Mouse (Mus musculus) testis, postnatal 10 days (tissue): ENCODE data around the gene Nmur1.
"Not testable (repeated sequence)": the region's sequence is repeated elsewhere in the genome, so short reads cannot be mapped to it uniquely, and the experiment has no call there.

ENCODE experiments used
- DNase-seq: peaks from one replicate; pipeline ENCODE4 v3.0.0; 2021; ENCODE audit warnings: low spot score

Nmur1 gene

GRCm38 (mm10) chr1:86358906-86359797 lies 66.9 kb downstream of the Nmur1 start, which contains the start of gene Ncl:
Ncl (minus strand) TSS chr1:86359400.
- DNase-seq: peak; percentile 98

- DNase-seq: no peak
Observed at GRCm38 (mm10) chr1:86358229-86358905, 67.7 kb downstream of the Nmur1 start.

- no peak for DNase-seq
Observed at GRCm38 (mm10) chr1:86354186-86354585, 71.8 kb downstream of the Nmur1 start.

- DNase-seq: no peak
Observed at GRCm38 (mm10) chr1:86350576-86350975, 75.5 kb downstream of the Nmur1 start.

GRCm38 (mm10) chr1:86349696-86350095 lies 76.3 kb downstream of the Nmur1 start:
- no peak for DNase-seq

- no peak for DNase-seq
Observed at GRCm38 (mm10) chr1:86349201-86349600, 76.8 kb downstream of the Nmur1 start.

- DNase-seq: no peak
Observed at GRCm38 (mm10) chr1:86348801-86349200, 77.2 kb downstream of the Nmur1 start.

- no peak for DNase-seq
Observed at GRCm38 (mm10) chr1:86348083-86348482, 77.9 kb downstream of the Nmur1 start.

- DNase-seq: no peak
Observed at GRCm38 (mm10) chr1:86347716-86348045, 78.3 kb downstream of the Nmur1 start.

- DNase-seq: no peak
Observed at GRCm38 (mm10) chr1:86346851-86347715, 78.9 kb downstream of the Nmur1 start.

- no peak for DNase-seq
Observed at GRCm38 (mm10) chr1:86345956-86346355, 80.1 kb downstream of the Nmur1 start.

- no peak for DNase-seq
Observed at GRCm38 (mm10) chr1:86345069-86345468, 81.0 kb downstream of the Nmur1 start.

- DNase-seq: no peak
Observed at GRCm38 (mm10) chr1:86343969-86344861, 81.8 kb downstream of the Nmur1 start.

GRCm38 (mm10) chr1:86343087-86343645 lies 82.9 kb downstream of the Nmur1 start:
- DNase-seq: no peak

GRCm38 (mm10) chr1:86342371-86342770 lies 83.7 kb downstream of the Nmur1 start:
- DNase-seq: no peak

- not testable (repeated sequence) for DNase-seq
Observed at GRCm38 (mm10) chr1:86341096-86341495, 84.9 kb downstream of the Nmur1 start.

- peak; percentile 88 for DNase-seq
Observed at GRCm38 (mm10) chr1:86339156-86339812, 86.7 kb downstream of the Nmur1 start.

GRCm38 (mm10) chr1:86336330-86336729 lies 89.7 kb downstream of the Nmur1 start:
- no peak for DNase-seq
